Mouse (Mus musculus) heart, embryonic 10.5 days (tissue): ENCODE measurements around the gene Hes7. TPM values are rescaled to one million over a fixed set of nuclear protein-coding genes. Genes with fewer than 3 reads are reported as not detected.
"Not testable (repeated sequence)": the region's sequence is repeated elsewhere in the genome, so short reads cannot be mapped to it uniquely, and the experiment has no call there.

Experiments
- DNase-seq: peaks from one replicate; pipeline ENCODE4 v3.0.0-alpha.2; 2017; ENCODE audit warnings: low spot score
- H3K27ac ChIP-seq: fragments of 300-500 bp; sonication (generic); 2 replicates; pipeline ENCODE4 v1.5.1; 2016; ENCODE audit warnings: mild to moderate bottlenecking
- H3K27me3 ChIP-seq: fragments of 300-500 bp; sonication (generic); 2 replicates; pipeline ENCODE4 v1.6.1; 2016; ENCODE audit warnings: mild to moderate bottlenecking; ENCODE audit not compliant: poor library complexity, insufficient read depth, severe bottlenecking
- H3K36me3 ChIP-seq: fragments of 300-500 bp; sonication (generic); 2 replicates; pipeline ENCODE4 v1.6.1; 2016; ENCODE audit warnings: mild to moderate bottlenecking, moderate library complexity
- H3K4me1 ChIP-seq: fragments of 300-500 bp; sonication (generic); 2 replicates; pipeline ENCODE4 v1.6.1; 2016; ENCODE audit warnings: mild to moderate bottlenecking
- H3K4me3 ChIP-seq: fragments of 300-500 bp; sonication (generic); 2 replicates; pipeline ENCODE4 v1.5.1; 2016; ENCODE audit warnings: mild to moderate bottlenecking, moderate library complexity
- H3K9me3 ChIP-seq: fragments of 300-500 bp; sonication (generic); 2 replicates; pipeline ENCODE4 v1.6.1; 2016; ENCODE audit warnings: mild to moderate bottlenecking, moderate library complexity
- WGBS: fragments of 180-500 bp; shearing (Covaris S2); methylation state at CpG from one replicate; pipeline ENCODE4 v1.1.7; 2016; 5-methylcytosine and 5-hydroxymethylcytosine counted together
- polyA plus RNA-seq: library from polyadenylated mRNA; unstranded; fragments of >200 nt; fragmentation: Nextera tagmentation; extraction: Ambion mirVana; gene quantifications from 2 replicates; pipeline ENCODE4 v1.2.1, GENCODE M21; 2016

The Hes7 gene
- polyA plus RNA-seq, 1 experiment from 2014 or later: 0.63 TPM

DNA sequence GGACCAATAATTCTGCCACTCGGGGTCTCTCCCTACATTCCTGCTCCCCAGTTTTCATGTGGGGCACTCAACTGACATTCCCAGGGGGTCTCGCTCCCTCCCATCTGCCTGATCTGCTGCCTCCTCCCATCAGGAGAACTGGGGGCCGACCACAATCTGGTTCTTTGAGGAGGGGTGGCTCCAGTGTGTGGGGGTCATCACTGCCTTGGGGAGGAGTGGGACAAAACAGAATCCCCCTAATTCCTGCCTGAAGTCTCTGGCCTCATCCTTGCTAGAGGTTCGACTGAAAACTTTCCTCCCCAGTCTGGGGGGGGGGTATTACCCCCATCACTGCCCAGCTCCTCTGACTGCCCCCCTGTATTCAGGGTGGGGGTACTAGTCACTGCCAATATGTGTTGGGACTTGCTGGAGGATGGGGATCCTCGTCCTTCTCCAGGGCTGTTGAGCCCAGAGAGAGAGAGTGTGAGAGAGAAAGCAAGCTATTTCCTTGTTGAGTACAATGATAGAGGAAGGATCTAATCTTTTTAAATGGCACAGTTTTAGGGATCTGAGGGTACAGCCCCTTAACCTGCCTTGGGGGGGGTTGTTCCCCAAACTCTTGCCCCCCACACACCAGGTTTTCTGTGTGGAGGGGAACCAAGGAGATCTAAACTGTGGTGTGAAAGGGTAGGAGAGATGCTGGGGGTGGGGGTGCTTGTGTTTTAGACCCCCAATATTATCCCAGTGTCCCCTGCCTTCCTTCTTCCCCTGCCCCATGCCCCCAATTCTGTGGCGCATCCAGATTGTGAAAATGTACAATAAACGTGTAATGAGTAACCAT is 28.4 kb upstream of the Hes7 start:
- 63% methylated on average over 7 of the region's 7 CpGs for WGBS
- no peak for DNase-seq
- H3K4me1 ChIP-seq: peaks cover 61% of the 10 kb centered on the region
- no peak overlapping the region for H3K27ac ChIP-seq
- H3K27me3 ChIP-seq: no peaks in the 10 kb centered on the region
- H3K36me3 ChIP-seq: peaks cover 38% of the 10 kb centered on the region
- no peak overlapping the region; the same call in 1 of the 2 replicates for H3K4me3 ChIP-seq
- no peaks in the 10 kb centered on the region for H3K9me3 ChIP-seq

DNA sequence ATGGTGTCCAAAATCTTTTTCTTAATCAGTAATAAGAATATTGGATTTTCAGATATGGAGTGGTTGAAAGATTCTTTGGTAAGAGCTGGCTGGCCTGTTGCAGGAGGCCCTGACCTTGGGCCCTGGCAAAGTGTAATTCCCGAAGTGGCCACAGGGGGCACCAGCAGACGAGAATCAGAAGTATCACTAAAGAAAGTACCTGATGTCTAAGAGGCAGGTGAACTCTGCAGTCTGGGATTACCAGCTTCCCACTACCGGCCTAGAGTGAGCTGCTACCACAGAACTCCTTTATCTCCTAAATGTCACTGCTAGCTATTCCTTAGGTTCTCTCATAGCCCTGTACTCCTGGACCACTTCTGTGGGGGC is 27.8 kb upstream of the Hes7 start:
- Histone ChIP-seq H3K27ac (no peak overlapping the region), H3K27me3 (no peaks in the 10 kb centered on the region), H3K36me3 (peaks cover 38% of the 10 kb centered on the region), H3K4me1 (peaks cover 61% of the 10 kb centered on the region), H3K4me3 (peak overlapping the region; percentile 18; the same call in 1 of the 2 replicates), H3K9me3 (no peaks in the 10 kb centered on the region)
- 3% methylated on average over 3 of the region's 3 CpGs for WGBS
- peak; percentile 91 for DNase-seq

DNA sequence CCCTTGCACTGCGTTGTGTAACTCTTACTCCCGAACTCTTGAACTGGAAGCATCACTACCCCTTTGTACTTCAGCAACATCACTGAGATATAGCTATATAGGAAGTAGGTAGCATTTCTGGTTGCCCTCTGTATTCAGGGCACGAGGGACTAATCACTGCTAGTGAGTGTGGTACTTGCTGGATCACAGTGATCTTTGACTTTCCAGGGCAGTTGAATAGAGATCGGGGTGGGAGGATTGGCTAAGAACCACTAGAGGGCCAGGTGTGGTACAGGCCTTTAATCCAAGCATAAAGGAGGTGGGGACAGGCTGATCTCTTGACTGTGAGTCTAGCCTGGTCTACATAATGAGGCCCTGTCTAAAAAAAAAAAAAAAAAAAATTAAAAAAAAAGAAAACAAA is 27.3 kb upstream of the Hes7 start:
- WGBS: 89% methylated on average over 4 of the region's 4 CpGs
- Histone ChIP-seq H3K4me1 (peaks cover 61% of the 10 kb centered on the region), H3K4me3 (0 out of 2 replicates have a peak overlapping the region, but pooled peaks have one; percentile 18)

DNA sequence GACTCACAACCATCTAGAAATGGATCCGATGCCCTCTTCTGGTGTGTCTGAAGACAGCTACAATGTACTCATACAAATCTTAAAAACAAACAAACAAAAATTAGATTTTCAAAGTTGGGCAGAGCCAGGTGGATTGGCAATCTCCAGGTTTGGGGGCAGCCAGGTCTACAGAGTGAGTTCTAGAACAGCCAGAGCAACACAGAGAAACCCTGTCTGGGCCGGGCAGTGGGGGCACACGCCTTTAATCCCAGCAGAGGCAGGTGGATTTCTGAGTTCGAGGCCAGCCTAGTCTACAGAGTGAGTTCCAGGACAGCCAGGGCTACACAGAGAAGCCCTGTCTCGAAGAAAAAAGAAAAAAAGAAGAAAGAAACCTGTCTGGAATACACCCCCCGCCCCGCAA is 26.3 kb upstream of the Hes7 start:
- H3K27me3 ChIP-seq, DNase-seq, H3K9me3 ChIP-seq: not testable (repeated sequence)
- peak overlapping the region; percentile 90; the same call in 1 of the 2 replicates for H3K27ac ChIP-seq
- H3K36me3 ChIP-seq: peaks cover 35% of the 10 kb centered on the region
- H3K4me1 ChIP-seq: peaks cover 63% of the 10 kb centered on the region
- WGBS: 83% methylated on average over 7 of the region's 7 CpGs
- peak overlapping the region; percentile 73 for H3K4me3 ChIP-seq

More for the DNA sequence above, 27.3 kb upstream of the Hes7 start:
- no peaks in the 10 kb centered on the region for H3K27me3 ChIP-seq
- no peak for DNase-seq
- no peak overlapping the region for H3K27ac ChIP-seq
- H3K36me3 ChIP-seq: peaks cover 38% of the 10 kb centered on the region
- H3K9me3 ChIP-seq: no peaks in the 10 kb centered on the region

DNA sequence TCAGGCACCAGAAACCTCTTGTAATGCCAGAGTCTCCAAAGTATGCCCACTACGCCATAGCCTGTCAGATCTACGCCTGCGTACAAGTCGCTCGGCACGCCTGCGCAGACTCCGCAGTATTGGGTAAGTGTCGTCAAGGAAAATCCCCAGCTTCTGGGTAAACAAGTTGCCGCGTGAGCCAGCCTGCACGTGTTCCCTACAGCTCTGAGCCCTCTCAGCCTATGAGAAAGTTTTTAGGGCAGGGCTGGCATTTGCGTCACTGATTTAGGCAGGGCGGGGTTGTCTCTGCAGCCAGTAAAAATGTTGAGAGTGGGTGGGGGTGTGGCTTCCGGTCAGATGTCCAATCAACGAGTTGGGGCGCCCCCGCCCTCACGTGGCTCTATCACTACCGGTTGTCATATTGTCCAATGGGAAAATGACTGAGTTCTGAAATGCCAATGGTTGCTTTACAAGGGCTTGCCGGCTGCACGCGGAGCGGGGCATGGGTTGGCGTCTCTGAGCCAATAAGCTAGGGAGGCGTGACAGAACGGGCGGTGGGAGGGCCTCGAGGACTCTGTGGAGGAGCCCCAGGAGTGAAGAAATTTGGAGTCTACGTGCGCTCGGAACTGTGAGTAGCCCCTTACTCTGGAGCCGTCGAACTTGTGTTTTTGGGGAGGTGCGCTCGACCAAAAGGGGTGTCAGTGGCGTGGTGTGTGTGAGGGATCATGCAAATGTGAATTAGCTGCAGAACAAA is 25.3 kb upstream of the Hes7 start, which contains the start of gene Per1:
Per1 (plus strand) TSS at position 521 of the 733 bp plus-strand sequence.
- Histone ChIP-seq H3K4me3 (peak within 1 kb of the TSS; percentile 73), H3K36me3 (peaks cover 30% of the 10 kb centered on the region), H3K4me1 (peaks cover 62% of the 10 kb centered on the region), H3K27ac (peak within 1 kb of the TSS; percentile 90), H3K9me3 (no peaks in the 10 kb centered on the region), H3K27me3 (no peaks in the 10 kb centered on the region)
- WGBS: under 1% methylated on average over 37 of the region's 37 CpGs
- DNase-seq: peak; percentile 100

DNA sequence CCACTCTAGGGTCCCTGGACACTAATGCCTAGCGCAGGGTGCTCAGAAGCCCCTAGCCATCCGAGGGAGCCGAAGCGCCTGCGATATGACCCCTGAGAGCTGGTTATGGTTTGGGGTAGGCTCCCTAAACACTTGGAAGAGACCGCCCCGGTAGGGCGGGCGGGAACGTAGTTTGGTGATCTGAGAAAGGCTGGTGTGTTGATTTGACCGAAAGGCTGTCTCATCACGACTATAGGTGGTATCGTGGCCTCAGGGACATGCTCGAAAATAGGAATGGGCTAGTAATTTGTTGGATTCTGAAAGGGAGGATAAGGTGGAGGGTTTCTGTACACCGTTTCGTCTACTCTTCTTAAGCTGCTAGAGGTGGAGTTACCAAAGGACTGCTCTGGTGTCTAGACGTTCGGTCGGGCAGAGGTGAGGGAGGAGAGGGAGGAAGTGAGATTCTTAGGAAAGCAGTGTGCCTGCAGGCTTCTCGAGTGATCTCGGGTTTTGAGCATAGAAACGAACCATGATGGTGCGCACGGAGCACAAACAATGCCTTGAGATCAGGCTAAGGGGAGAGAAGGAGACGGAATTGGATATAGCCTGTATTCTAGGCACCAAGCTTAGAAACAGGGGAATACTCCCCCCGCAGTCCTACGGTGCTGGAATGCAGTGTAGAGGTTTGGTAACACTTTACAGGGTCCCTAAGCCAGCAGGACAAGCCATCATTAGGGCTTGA is 24.5 kb upstream of the Hes7 start:
- no peaks in the 10 kb centered on the region for H3K9me3 ChIP-seq
- H3K4me3 ChIP-seq: peak overlapping the region; percentile 73
- H3K36me3 ChIP-seq: peaks cover 25% of the 10 kb centered on the region
- peak overlapping the region; percentile 90 for H3K27ac ChIP-seq
- H3K27me3 ChIP-seq: no peaks in the 10 kb centered on the region
- 2% methylated on average over 27 of the region's 27 CpGs for WGBS
- H3K4me1 ChIP-seq: peaks cover 62% of the 10 kb centered on the region
- no peak for DNase-seq

DNA sequence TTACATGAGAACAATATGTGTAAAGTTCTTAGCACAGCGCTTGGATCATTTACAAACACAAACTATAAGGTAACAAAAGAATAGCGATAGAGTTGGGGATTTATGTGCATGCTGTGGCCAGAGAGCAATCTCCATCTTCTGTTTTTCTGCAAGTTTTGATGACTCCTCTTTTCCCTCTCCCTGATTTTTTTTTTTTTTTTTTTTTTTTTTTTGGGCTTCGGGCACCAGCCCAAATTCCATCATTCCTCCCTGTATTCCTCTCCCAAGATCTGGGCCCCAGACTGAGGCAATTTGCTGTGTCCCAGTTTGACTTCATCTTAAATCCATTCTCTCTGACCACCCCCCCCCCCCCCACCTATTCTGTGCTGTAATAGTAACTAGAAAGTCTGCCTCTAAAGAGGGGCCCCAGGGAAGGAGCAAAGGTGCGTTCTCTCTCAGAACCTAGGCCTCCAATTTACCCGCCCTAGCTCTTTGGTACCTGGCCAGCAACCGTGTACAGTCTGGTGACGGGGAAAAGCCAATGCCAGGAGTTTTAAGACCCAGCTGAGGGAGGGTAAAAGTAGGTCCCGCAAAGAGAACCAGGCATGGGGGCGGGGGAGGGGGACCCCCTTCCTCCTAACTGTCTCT is 23.7 kb upstream of the Hes7 start:
- Histone ChIP-seq H3K27me3 (no peaks in the 10 kb centered on the region), H3K4me3 (peak overlapping the region; percentile 73), H3K27ac (peak overlapping the region; percentile 90), H3K9me3 (no peaks in the 10 kb centered on the region), H3K36me3 (peaks cover 25% of the 10 kb centered on the region), H3K4me1 (peaks cover 63% of the 10 kb centered on the region)
- WGBS: 12% methylated on average over 7 of the region's 9 CpGs
- no peak for DNase-seq

DNA sequence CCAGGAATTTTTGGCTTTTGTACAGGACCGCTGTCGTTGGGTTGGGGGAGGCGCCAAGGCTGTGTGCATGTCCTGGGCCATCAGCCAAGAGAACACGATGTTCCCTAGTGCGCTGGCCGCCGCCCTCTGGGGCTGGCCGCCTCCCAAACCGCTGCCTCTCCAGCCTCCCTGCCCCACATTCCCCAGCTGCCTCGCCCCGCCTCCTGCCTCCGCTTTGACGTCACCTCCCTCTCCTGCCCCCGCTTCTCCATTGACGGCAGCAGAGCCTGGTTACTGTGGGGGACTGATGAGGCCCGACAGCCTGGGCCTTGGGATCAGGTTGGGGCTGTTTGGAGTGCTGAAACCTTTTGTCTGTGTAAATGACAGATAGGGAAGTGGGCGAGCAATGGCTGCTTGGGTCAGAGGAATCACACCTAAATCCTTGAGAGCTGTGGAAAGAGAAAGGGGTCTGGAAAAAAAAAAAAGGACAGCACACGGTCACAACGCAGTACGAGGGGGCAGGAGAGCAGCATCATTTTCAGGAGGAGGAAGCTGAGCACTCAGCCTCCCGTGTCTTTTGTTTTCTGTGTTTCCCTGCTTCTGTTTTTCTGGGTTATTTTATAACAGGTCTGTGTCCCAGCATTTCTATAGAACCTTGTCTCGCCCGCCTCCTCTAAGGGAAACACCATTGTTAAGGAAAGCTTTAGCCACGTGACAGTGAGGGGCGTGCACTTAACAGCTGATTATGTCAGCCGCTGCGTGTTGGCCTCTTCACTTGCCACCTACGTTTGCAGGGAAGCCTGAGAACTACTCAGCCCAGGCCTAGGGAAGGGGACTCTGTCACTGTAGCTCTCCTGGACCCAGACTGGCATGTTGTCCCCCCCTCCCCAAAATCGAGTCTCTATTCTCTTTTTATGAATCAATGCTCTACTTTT is 23.0 kb upstream of the Hes7 start:
- Histone ChIP-seq H3K36me3 (peaks cover 26% of the 10 kb centered on the region), H3K4me3 (peak overlapping the region; percentile 73), H3K4me1 (peaks cover 56% of the 10 kb centered on the region), H3K27me3 (no peaks in the 10 kb centered on the region), H3K9me3 (no peaks in the 10 kb centered on the region), H3K27ac (peak overlapping the region; percentile 90)
- DNase-seq: peak; percentile 98
- WGBS: 2% methylated on average over 29 of the region's 29 CpGs

DNA sequence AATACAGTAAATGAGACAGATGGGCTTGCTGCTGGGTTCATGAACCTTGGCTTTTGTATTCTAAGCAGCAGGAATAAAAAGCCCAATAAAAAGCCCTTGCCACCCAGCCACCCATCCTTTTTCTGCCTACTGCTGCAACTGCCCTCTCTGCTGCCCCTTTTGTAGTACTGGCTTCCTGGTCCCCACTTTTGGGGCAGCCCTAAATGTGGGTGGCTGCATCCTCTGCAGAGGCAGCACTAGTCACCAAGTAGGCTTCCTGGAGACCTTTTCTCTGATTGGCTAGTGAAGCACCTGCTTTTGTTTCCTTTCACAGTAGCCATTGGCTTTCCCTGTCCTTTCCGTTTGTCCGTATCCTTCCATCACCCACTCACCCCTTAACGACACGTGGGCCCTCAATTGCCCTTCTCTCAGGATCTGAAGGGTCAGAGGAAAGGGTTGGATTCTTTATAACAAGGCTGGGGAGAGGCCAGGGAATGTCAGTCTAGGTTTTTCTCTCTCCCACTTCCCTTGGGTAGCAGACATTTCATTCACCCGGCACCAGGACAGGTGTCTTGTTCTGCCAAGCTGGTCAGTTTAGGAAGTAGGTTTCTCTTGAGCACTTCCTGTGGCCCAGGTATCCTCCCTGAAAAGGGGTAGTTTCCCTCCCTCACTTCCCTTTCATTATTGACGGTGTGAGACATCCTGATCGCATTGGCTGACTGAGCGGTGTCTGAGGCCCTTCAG is 22.0 kb upstream of the Hes7 start:
- H3K36me3 ChIP-seq: peaks cover 28% of the 10 kb centered on the region
- peak overlapping the region; percentile 90 for H3K27ac ChIP-seq
- no peaks in the 10 kb centered on the region for H3K9me3 ChIP-seq
- peaks cover 56% of the 10 kb centered on the region for H3K4me1 ChIP-seq
- H3K4me3 ChIP-seq: peak overlapping the region; percentile 73
- 27% methylated on average over 8 of the region's 8 CpGs for WGBS
- no peak for DNase-seq
- H3K27me3 ChIP-seq: no peaks in the 10 kb centered on the region

DNA sequence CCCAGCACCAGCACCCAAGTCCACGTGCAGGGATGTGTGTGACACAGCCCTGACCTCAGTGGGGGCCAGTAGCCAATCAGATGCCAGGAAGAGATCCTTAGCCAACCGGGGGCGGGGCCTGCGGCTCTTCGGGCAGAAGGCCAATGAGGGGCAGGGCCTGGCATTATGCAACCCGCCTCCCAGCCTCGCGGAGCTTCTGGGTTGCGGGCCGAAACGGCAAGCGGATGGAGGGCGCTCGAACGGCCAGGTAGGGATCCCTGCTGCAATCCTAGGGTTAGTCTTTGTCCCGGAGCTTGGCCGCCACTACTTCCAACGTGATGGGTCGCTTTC is 21.5 kb upstream of the Hes7 start:
- no peaks in the 10 kb centered on the region for H3K27me3 ChIP-seq
- peaks cover 34% of the 10 kb centered on the region for H3K36me3 ChIP-seq
- H3K9me3 ChIP-seq: no peaks in the 10 kb centered on the region
- peak overlapping the region; percentile 90 for H3K27ac ChIP-seq
- peaks cover 56% of the 10 kb centered on the region for H3K4me1 ChIP-seq
- under 1% methylated on average over 19 of the region's 19 CpGs for WGBS
- peak; percentile 98 for DNase-seq
- H3K4me3 ChIP-seq: peak overlapping the region; percentile 73

DNA sequence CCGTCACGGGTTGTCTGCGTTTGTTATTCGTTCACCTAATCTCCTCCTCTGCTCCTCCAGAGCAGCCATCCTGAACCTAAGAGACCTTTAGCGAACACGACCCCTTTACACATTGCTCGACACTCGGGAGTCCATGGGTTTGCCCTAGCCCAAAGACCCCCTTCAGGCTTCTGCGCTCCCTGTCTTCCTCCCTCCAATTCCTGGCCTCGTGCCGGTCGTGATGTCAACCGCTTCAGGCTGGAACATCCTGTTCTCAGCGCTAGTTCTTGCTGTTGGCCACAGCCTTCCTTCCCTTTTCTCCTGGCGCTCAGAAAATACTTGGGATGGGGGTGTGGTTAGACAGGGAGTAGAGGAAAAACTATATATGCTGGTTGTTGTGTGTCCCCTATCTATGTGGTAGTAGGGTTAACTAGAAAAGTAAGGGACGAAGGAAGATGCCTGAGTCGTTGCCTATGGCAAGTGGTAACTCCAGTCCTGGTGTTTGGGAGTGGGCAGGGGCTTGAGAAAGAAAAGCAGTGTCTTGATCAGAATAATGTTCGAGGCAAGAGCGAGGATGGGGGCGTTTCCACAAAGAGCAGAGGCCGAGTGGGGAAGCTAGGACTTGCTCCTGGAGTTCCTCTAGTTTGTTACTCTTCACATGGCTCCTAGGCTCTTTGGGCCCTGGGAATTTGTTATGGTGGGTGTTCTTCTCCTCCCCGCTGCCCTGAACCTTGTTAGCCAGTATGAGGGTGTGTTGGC is 20.9 kb upstream of the Hes7 start:
- peaks cover 40% of the 10 kb centered on the region for H3K36me3 ChIP-seq
- DNase-seq: no peak
- peak overlapping the region; percentile 73 for H3K4me3 ChIP-seq
- peaks cover 56% of the 10 kb centered on the region for H3K4me1 ChIP-seq
- no peaks in the 10 kb centered on the region for H3K27me3 ChIP-seq
- peak overlapping the region; percentile 90 for H3K27ac ChIP-seq
- H3K9me3 ChIP-seq: no peaks in the 10 kb centered on the region
- WGBS: 2% methylated on average over 22 of the region's 22 CpGs
